Mouse (Mus musculus) midbrain, postnatal 0 days (tissue): Measurements from ENCODE around the gene Rnf40. TPM values are rescaled to one million over a fixed set of nuclear protein-coding genes. Genes with fewer than 3 reads are reported as not detected.

ENCODE experiments used
- ATAC-seq: fragments of 200-750 bp; cut with Nextera tagmentation; 2 replicates; pipeline ENCODE4 v1.8.0; 2017; ENCODE audit warnings: moderate number of reproducible peaks, mild to moderate bottlenecking, moderate TSS enrichment, moderate library complexity; ENCODE audit not compliant: low FRiP score
- DNase-seq: peaks from one replicate; pipeline ENCODE4 v3.0.0-alpha.2; 2015; ENCODE audit warnings: low spot score
- H3K27ac ChIP-seq: fragments of 300-500 bp; sonication (generic); 2 replicates; pipeline ENCODE4 v1.5.1; 2014; ENCODE audit warnings: low read depth, mild to moderate bottlenecking, low read length, mixed read lengths
- H3K27me3 ChIP-seq: fragments of 300-500 bp; sonication (generic); 2 replicates; pipeline ENCODE4 v1.6.1; 2014; ENCODE audit warnings: low read length, control low read depth, mixed read lengths; ENCODE audit not compliant: insufficient read depth
- H3K36me3 ChIP-seq: fragments of 300-500 bp; sonication (generic); 2 replicates; pipeline ENCODE4 v1.6.1; 2014; ENCODE audit warnings: low read length, control low read depth, mixed read lengths; ENCODE audit not compliant: insufficient read depth
- H3K4me1 ChIP-seq: fragments of 300-500 bp; sonication (generic); 2 replicates; pipeline ENCODE4 v1.6.1; 2014; ENCODE audit warnings: mild to moderate bottlenecking, control low read depth, antibody characterized with exemption, low read length, mixed read lengths; ENCODE audit not compliant: insufficient read depth
- H3K4me2 ChIP-seq: fragments of 300-500 bp; sonication (generic); 2 replicates; pipeline ENCODE4 v1.6.1; 2014; ENCODE audit warnings: low read depth, mild to moderate bottlenecking, low read length, mixed read lengths; ENCODE audit not compliant: poor library complexity, severe bottlenecking
- H3K4me3 ChIP-seq: fragments of 300-500 bp; sonication (generic); 2 replicates; pipeline ENCODE4 v1.5.1; 2014; ENCODE audit warnings: low read depth, mild to moderate bottlenecking, low read length, moderate library complexity
- H3K9ac ChIP-seq: fragments of 300-500 bp; sonication (generic); replicated peaks from 2 replicates; pipeline ENCODE4 v1.6.1; 2014; ENCODE audit warnings: mild to moderate bottlenecking, low read length, moderate library complexity, mixed read lengths; ENCODE audit not compliant: poor library complexity, severe bottlenecking
- H3K9me3 ChIP-seq: fragments of 300-500 bp; sonication (generic); 2 replicates; pipeline ENCODE4 v1.6.1; 2016; ENCODE audit warnings: low read length, control low read depth
- CTCF ChIP-seq: IDR thresholded peaks from 2 replicates; pipeline ENCODE4 v1.5.1; 2016; ENCODE audit warnings: antibody characterized with exemption, mild to moderate bottlenecking
- WGBS: fragments of 180-500 bp; shearing (Covaris S2); extraction: QIAGEN DNeasy Blood & Tissue Kit; methylation state at CpG from one replicate; pipeline ENCODE4 v1.1.7; 2014; 5-methylcytosine and 5-hydroxymethylcytosine counted together
- polyA plus RNA-seq: library from polyadenylated mRNA; unstranded; fragments of >200 nt; fragmentation: Nextera tagmentation; extraction: Ambion mirVana; gene quantifications from 2 replicates; pipeline ENCODE4 v1.2.1, GENCODE M21; 2015
- total RNA-seq: library from RNA; depleted of rRNA; stranded (reverse); fragments of >200 nt; gene quantifications from 2 replicates; pipeline ENCODE4 v1.2.3, GENCODE M21; 2014

The Rnf40 gene
- total and polyA plus RNA-seq, 2 experiments from 2014 or later = 34.5 to 40.9 TPM

DNA sequence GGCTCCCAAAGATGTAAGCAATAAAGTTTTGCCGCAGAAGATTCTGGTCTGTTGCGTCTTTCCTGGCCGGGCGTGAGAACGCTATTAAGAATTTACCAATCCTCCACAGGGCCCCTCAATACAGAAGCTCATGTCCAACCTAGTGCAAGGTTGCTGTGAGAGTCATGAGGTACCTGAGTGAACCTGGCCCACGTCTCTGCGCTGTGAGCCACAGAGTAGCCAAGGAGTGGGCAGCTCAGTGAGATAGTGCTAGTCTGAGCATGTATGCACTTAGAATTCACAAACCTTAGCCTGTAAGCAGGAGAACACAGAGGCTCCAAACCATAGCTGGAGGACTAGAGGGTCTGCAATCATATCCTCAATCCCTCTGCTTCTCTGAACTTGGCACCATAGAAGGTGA is 37.5 kb downstream of the Rnf40 start:
- DNase-seq (no peak), ATAC-seq (no peak)
- Histone ChIP-seq H3K27me3 (no peaks in the 10 kb centered on the region), H3K36me3 (no peaks in the 10 kb centered on the region), H3K4me2 (no peak overlapping the region), H3K27ac (no peak overlapping the region), H3K9ac (no peak overlapping the region), H3K4me3 (no peak overlapping the region), H3K9me3 (no peaks in the 10 kb centered on the region), H3K4me1 (no peaks in the 10 kb centered on the region)
- WGBS = 98% methylated on average over 7 of the region's 7 CpGs
- TF ChIP-seq CTCF = no peak

DNA sequence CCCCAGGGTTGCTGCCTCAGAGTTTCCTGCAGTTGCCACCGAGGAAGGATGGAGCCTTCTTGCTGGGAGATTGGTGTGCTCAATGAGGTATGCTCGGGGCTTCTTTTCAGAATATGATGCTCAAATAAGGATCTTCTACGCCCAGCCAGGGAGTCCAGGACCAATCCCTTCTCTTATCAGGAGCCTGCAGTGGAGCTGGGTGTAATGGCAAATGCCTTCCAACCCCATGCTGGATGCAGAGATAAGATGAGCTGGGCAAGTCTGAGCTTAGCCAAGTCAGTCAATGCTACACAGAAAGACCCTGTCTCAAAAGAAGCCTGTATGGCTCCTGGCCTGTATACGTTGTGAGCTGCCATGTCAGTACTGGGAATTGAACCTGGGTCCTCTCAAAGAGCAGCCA is 37.9 kb downstream of the Rnf40 start:
- no peak overlapping the region for H3K4me2 ChIP-seq
- no peaks in the 10 kb centered on the region for H3K4me1 ChIP-seq
- H3K27ac ChIP-seq = no peak overlapping the region
- no peak for TF ChIP-seq CTCF
- no peak overlapping the region for H3K4me3 ChIP-seq
- H3K36me3 ChIP-seq = no peaks in the 10 kb centered on the region
- 88% methylated on average over 4 of the region's 4 CpGs for WGBS
- H3K9ac ChIP-seq = no peak overlapping the region
- H3K9me3 ChIP-seq = no peaks in the 10 kb centered on the region
- DNase-seq (no peak), ATAC-seq (no peak)
- H3K27me3 ChIP-seq = no peaks in the 10 kb centered on the region

DNA sequence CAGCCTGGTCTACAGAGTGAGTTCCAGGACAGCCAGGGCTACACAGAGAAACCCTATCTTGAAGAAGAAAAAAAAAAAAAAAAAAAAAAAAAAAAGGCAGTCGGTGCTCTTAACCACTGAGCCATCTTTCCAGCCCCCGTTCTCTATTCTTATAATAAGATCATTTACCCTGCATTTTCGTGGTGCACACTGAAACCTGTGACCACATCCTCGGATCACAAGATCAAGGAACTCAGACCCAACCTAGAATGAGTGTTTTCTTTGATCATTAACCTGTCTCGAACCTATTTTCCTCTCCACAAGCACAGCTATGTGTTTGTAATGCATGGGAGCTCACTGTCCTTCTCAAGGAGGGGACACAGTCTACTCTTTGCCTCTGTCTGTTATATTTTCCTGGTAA is 40.1 kb downstream of the Rnf40 start:
- WGBS = 81% methylated on average over 5 of the region's 5 CpGs
- H3K9me3 ChIP-seq = no peaks in the 10 kb centered on the region
- no peak overlapping the region for H3K27ac ChIP-seq
- ATAC-seq (no peak), DNase-seq (no peak)
- no peak for TF ChIP-seq CTCF
- no peaks in the 10 kb centered on the region for H3K36me3 ChIP-seq
- no peaks in the 10 kb centered on the region for H3K4me1 ChIP-seq
- H3K4me3 ChIP-seq = no peak overlapping the region
- H3K4me2 ChIP-seq = no peak overlapping the region
- H3K9ac ChIP-seq = no peak overlapping the region
- H3K27me3 ChIP-seq = no peaks in the 10 kb centered on the region

DNA sequence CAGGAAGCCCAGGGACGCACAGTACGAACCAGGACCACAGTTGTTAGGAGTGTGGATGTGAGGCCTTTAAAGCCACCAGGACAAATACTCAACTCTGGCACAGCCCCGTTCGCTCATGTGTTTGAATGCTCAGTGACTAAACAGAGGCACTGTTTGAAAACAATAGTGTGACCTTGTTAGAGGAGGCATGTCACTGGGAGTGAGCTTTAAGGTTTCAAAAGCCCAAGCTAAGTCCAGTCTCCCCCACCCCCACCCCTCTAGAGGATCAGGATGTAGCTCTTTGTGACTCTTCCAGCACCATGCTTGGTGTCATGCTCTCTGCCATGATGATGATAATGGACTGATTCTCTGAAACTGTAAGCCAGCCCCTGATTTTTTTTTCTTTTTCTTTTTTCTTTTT is 42.8 kb downstream of the Rnf40 start:
- ATAC-seq = no peak
- Histone ChIP-seq H3K9me3 (no peaks in the 10 kb centered on the region), H3K4me3 (no peak overlapping the region), H3K27ac (no peak overlapping the region), H3K4me2 (no peak overlapping the region), H3K4me1 (no peaks in the 10 kb centered on the region), H3K9ac (no peak overlapping the region), H3K27me3 (no peaks in the 10 kb centered on the region), H3K36me3 (no peaks in the 10 kb centered on the region)
- no peak for TF ChIP-seq CTCF
- no peak for DNase-seq
- 72% methylated on average over 4 of the region's 4 CpGs for WGBS

DNA sequence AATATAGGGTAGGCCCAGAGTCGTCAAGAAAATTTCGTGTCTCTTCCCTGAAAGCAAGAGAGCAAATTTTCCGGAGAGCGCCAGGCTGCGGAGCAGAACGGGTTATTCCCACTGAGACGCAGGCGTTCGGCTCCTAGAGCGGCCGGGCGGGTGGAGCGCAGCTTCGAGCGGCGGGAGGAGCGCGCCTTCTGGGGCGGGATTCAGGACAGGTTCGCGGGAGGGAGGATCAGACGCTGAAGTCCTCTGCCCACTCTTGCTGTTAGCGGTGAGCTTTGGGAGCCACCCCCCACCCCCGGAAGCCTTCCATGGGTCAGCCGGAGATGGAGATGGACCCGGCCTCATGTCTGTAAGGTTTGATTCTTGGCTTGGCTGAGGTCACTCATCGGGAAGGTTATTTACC is 48.4 kb downstream of the Rnf40 start:
- Histone ChIP-seq H3K27ac (no peak overlapping the region; the same call in 1 of the 2 replicates), H3K4me2 (peak overlapping the region; percentile 70), H3K36me3 (no peaks in the 10 kb centered on the region), H3K4me3 (peak overlapping the region; percentile 56), H3K27me3 (no peaks in the 10 kb centered on the region), H3K4me1 (peaks cover 3% of the 10 kb centered on the region; the same call in 1 of the 2 replicates), H3K9ac (peak overlapping the region; percentile 65), H3K9me3 (no peaks in the 10 kb centered on the region)
- DNase-seq (peak; percentile 84), ATAC-seq (peak; percentile 56; the same call in 1 of the 2 replicates)
- WGBS = 0% methylated on average over 25 of the region's 27 CpGs
- TF ChIP-seq CTCF = no peak

DNA sequence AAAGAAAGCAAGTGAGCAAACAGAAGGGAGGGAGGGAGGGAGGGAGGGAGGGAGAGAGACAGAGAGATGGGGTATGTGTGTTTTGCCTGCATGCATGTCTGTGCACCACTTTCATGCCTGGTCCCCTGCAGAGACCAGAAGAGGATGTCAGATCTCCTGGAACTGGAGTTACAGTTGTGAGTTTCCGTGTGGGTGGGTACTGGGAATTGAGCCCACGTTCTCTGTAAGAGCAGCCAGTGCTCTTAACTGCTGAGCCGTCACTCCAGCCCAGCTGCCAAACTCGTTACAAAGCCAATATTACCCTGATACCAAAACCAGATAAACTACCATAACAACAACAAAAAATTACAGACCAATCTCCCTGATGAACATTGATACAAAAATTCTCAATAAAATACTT is 52.7 kb downstream of the Rnf40 start:
- H3K27me3 ChIP-seq = no peaks in the 10 kb centered on the region
- H3K9me3 ChIP-seq = no peaks in the 10 kb centered on the region
- no peak overlapping the region for H3K4me2 ChIP-seq
- ATAC-seq = no peak
- no peak overlapping the region for H3K4me3 ChIP-seq
- no peak overlapping the region for H3K27ac ChIP-seq
- H3K9ac ChIP-seq = no peak overlapping the region
- DNase-seq = no peak
- no peaks in the 10 kb centered on the region for H3K36me3 ChIP-seq
- TF ChIP-seq CTCF = no peak
- 63% methylated on average over 4 of the region's 4 CpGs for whole genome bisulfite sequencing
- H3K4me1 ChIP-seq = peaks cover 3% of the 10 kb centered on the region; the same call in 1 of the 2 replicates
